Mouse (Mus musculus) cortical plate, adult 2 months (tissue): ENCODE measurements at regions not wholly inside any gene's neighbourhood (a gene's known extent, or its start where the extent isn't known, plus 50 kb on each side); places are given as distances from the start of the nearest gene placed in this dataset.

ENCODE experiments used
- H3K27ac ChIP-seq: fragments of 200-500 bp; 2 replicates; pipeline ENCODE4 v1.5.1; 2012; ENCODE audit warnings: low read length, control low read depth, inconsistent platforms; ENCODE audit not compliant: insufficient read depth
- H3K4me1 ChIP-seq: fragments of 200-500 bp; 2 replicates; pipeline ENCODE4 v1.6.1; 2011; ENCODE audit warnings: low read length; ENCODE audit not compliant: control insufficient read depth, insufficient read depth
- H3K4me3 ChIP-seq: fragments of 200-500 bp; 2 replicates; pipeline ENCODE4 v1.5.1; 2011; ENCODE audit warnings: mild to moderate bottlenecking, low read length, control low read depth; ENCODE audit not compliant: insufficient read depth
- CTCF ChIP-seq: fragments of 200-500 bp; IDR thresholded peaks from 2 replicates; pipeline ENCODE4 v1.5.1; 2011; ENCODE audit warnings: mild to moderate bottlenecking, control low read depth, low read length; ENCODE audit not compliant: insufficient read depth; ENCODE audit errors: extremely low read depth
- POLR2A ChIP-seq: fragments of 200-500 bp; IDR thresholded peaks from 2 replicates; pipeline ENCODE4 v1.6.1; 2011; ENCODE audit warnings: mild to moderate bottlenecking, low read length, control low read depth; ENCODE audit not compliant: insufficient read depth; ENCODE audit errors: extremely low read depth

GRCm38 (mm10) chr8:79587258-79587657, 52.2 kb upstream of the Otud4 start:
- Histone ChIP-seq H3K4me3 (no peak overlapping the region), H3K4me1 (no peaks in the 10 kb centered on the region), H3K27ac (no peak overlapping the region)
- TF ChIP-seq POLR2A = no peak
- TF ChIP-seq CTCF = peak; percentile 66

GRCm38 (mm10) chr8:79584966-79585365, 54.5 kb upstream of the Otud4 start:
- no peak for TF ChIP-seq POLR2A
- TF ChIP-seq CTCF = peak; percentile 83
- no peak overlapping the region for H3K27ac ChIP-seq
- no peaks in the 10 kb centered on the region for H3K4me1 ChIP-seq
- H3K4me3 ChIP-seq = no peak overlapping the region

DNA sequence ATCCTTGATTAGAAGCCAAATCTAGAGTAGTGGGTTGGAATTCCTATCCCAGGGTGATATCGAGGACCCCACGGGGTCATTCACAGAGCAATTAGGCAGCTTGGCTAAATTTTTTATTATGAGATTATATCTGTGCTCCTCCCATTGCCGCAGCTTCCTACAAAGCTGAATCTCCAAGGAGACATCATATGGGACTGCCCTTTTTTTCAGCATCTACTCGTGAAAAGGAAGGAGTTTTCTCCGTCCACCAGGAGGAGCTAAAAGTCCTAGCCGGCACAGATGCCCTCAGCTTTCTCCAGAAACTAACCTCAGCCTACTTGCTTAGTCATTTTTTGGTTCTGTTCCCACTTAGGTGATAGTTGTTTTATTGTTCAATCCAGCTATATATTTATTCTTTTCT, 56.1 kb upstream of the Otud4 start:
- Histone ChIP-seq H3K4me1 (no peaks in the 10 kb centered on the region), H3K4me3 (no peak overlapping the region)
- TF ChIP-seq CTCF = peak; percentile 21; the same call in 1 of the 2 replicates
- TF ChIP-seq POLR2A = no peak

DNA sequence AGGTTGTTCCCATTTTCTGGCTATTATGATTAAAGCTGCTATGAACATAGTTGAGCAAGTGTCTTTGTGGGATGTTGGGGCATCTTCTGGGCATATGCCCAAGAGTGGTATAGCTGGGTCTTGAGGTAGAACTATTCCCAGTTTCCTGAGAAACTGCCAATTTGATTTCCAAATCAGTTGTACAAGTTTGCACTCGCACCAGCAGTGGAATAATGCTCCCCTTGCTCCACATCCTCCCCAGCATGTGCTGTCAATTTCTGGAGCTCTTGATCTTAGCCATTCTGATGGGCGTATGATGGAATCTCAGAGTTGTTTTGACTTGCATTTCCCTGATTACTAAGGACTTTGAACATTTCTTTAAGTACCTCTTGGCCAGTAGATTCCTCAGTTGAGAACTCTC, 57.2 kb upstream of the Otud4 start:
- Histone ChIP-seq H3K4me1 (no peaks in the 10 kb centered on the region), H3K4me3 (no peak overlapping the region), H3K27ac (no peak overlapping the region)
- TF ChIP-seq CTCF (no peak), POLR2A (no peak)

More for the DNA sequence above, 56.1 kb upstream of the Otud4 start:
- H3K27ac ChIP-seq = no peak overlapping the region

GRCm38 (mm10) chr8:79576086-79576485, 63.3 kb upstream of the Otud4 start:
- Histone ChIP-seq H3K4me1 (no peaks in the 10 kb centered on the region), H3K4me3 (no peak overlapping the region)
- no peak for TF ChIP-seq POLR2A
- TF ChIP-seq CTCF = no peak

GRCm38 (mm10) chr8:79575175-79575734, 64.2 kb upstream of the Otud4 start:
- Histone ChIP-seq H3K4me3 (no peak overlapping the region), H3K4me1 (no peaks in the 10 kb centered on the region), H3K27ac (no peak overlapping the region)
- TF ChIP-seq POLR2A (no peak), CTCF (no peak)

More at GRCm38 (mm10) chr8:79576086-79576485, 63.3 kb upstream of the Otud4 start:
- no peak overlapping the region for H3K27ac ChIP-seq

- Histone ChIP-seq H3K4me3 (no peak overlapping the region), H3K27ac (no peak overlapping the region), H3K4me1 (no peaks in the 10 kb centered on the region)
- no peak for TF ChIP-seq CTCF
- TF ChIP-seq POLR2A = no peak
Measured at GRCm38 (mm10) chr8:79573491-79573890, 65.9 kb upstream of the Otud4 start.

DNA sequence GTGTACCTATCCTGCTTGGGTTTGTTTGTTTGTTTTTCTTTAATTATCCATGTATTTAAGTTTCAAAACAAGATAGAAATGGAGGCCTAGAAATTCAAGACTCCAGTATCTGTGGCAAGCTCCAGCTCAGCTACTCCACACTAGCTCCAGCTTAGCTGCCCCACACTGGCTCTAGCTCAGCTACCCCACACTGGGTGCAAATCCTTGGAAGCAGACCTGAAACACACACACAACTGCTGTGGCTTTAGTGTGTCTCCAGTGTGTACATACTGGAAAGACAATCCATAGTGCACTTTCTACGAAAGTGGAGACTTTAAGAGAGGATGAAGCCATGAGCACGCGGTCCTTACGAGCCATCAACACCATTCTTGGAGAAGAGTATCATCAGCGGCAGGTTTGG, 66.9 kb upstream of the Otud4 start:
- Histone ChIP-seq H3K4me3 (no peak overlapping the region), H3K4me1 (no peaks in the 10 kb centered on the region), H3K27ac (no peak overlapping the region)
- TF ChIP-seq CTCF = no peak
- TF ChIP-seq POLR2A = no peak

- TF ChIP-seq CTCF (no peak), POLR2A (no peak)
- Histone ChIP-seq H3K4me3 (no peak overlapping the region), H3K27ac (no peak overlapping the region), H3K4me1 (peaks cover 4% of the 10 kb centered on the region; the same call in 1 of the 2 replicates)
Measured at GRCm38 (mm10) chr8:79563101-79563500, 76.3 kb upstream of the Otud4 start.

GRCm38 (mm10) chr8:79562669-79563068, 76.7 kb upstream of the Otud4 start:
- TF ChIP-seq POLR2A (no peak), CTCF (0 out of 2 replicates have a peak, but pooled peaks have one; percentile 24)
- H3K27ac ChIP-seq = no peak overlapping the region

More at GRCm38 (mm10) chr8:79562669-79563068, 76.7 kb upstream of the Otud4 start:
- Histone ChIP-seq H3K4me1 (peaks cover 4% of the 10 kb centered on the region; the same call in 1 of the 2 replicates), H3K4me3 (no peak overlapping the region)
